Mouse (Mus musculus): ENCODE measurements at regions not wholly inside any gene's neighbourhood (a gene's known extent, or its start where the extent isn't known, plus 50 kb on each side); places are given as distances from the start of the nearest gene placed in this dataset.

GRCm38 (mm10) chr15:68582177-68582576 lies 2081.5 kb upstream of the Lrrc6 start:
- no peak overlapping the region for H3K4me3 ChIP-seq (replicated peaks; ENCODE audit: extremely low read depth, low read depth, low read length)
- TF ChIP-seq CTCF (IDR thresholded peaks at IDR 0.05; ENCODE audit: insufficient read depth, low read length) (no peak), POLR2A (IDR thresholded peaks at IDR 0.05; ENCODE audit: borderline replicate concordance, extremely low read depth, low read depth, low read length) (no peak)
- no peaks in the 10 kb centered on the region for H3K4me1 ChIP-seq (ENCODE audit: control insufficient read depth, insufficient read depth, low read length)
- 74% methylated on average over 4 of the region's 4 CpGs for WGBS
- DNase-seq: no peak

- WGBS: 94% methylated on average over 2 of the region's 2 CpGs
- no peaks in the 10 kb centered on the region for H3K4me1 ChIP-seq (ENCODE audit: control insufficient read depth, insufficient read depth, low read length)
Measured at GRCm38 (mm10) chr15:68579486-68579885, 2078.8 kb upstream of the Lrrc6 start.

GRCm38 (mm10) chr15:68560654-68561053 lies 2059.9 kb upstream of the Lrrc6 start:
- no peak for DNase-seq
- TF ChIP-seq CTCF (IDR thresholded peaks at IDR 0.05; ENCODE audit: insufficient read depth, low read length) (no peak), POLR2A (IDR thresholded peaks at IDR 0.05; ENCODE audit: borderline replicate concordance, extremely low read depth, low read depth, low read length) (no peak)
- WGBS: 68% methylated on average over 3 of the region's 3 CpGs
- no peaks in the 10 kb centered on the region for H3K4me1 ChIP-seq (ENCODE audit: control insufficient read depth, insufficient read depth, low read length)
- H3K4me3 ChIP-seq (replicated peaks; ENCODE audit: extremely low read depth, low read depth, low read length): no peak overlapping the region

More at GRCm38 (mm10) chr15:68579486-68579885, 2078.8 kb upstream of the Lrrc6 start:
- no peak for TF ChIP-seq POLR2A (IDR thresholded peaks at IDR 0.05; ENCODE audit: borderline replicate concordance, extremely low read depth, low read depth, low read length)
- no peak for TF ChIP-seq CTCF (IDR thresholded peaks at IDR 0.05; ENCODE audit: insufficient read depth, low read length)
- no peak for DNase-seq
- H3K4me3 ChIP-seq (replicated peaks; ENCODE audit: extremely low read depth, low read depth, low read length): no peak overlapping the region

GRCm38 (mm10) chr15:68556133-68556532 lies 2055.4 kb upstream of the Lrrc6 start:
- DNase-seq: no peak
- H3K4me1 ChIP-seq (ENCODE audit: control insufficient read depth, insufficient read depth, low read length): no peaks in the 10 kb centered on the region
- H3K4me3 ChIP-seq (replicated peaks; ENCODE audit: extremely low read depth, low read depth, low read length): no peak overlapping the region
- 70% methylated on average over 7 of the region's 7 CpGs for WGBS
- no peak for TF ChIP-seq POLR2A (IDR thresholded peaks at IDR 0.05; ENCODE audit: borderline replicate concordance, extremely low read depth, low read depth, low read length)
- TF ChIP-seq CTCF (IDR thresholded peaks at IDR 0.05; ENCODE audit: insufficient read depth, low read length): no peak

- no peak overlapping the region for H3K4me3 ChIP-seq (replicated peaks; ENCODE audit: extremely low read depth, low read depth, low read length)
- WGBS: 73% methylated on average over 4 of the region's 4 CpGs
- H3K4me1 ChIP-seq (ENCODE audit: control insufficient read depth, insufficient read depth, low read length): no peaks in the 10 kb centered on the region
- no peak for DNase-seq
- TF ChIP-seq CTCF (IDR thresholded peaks at IDR 0.05; ENCODE audit: insufficient read depth, low read length) (no peak), POLR2A (IDR thresholded peaks at IDR 0.05; ENCODE audit: borderline replicate concordance, extremely low read depth, low read depth, low read length) (no peak)
Measured at GRCm38 (mm10) chr15:68536055-68536325, 2035.3 kb upstream of the Lrrc6 start.

GRCm38 (mm10) chr15:68535297-68536054 lies 2034.8 kb upstream of the Lrrc6 start:
- 75% methylated on average over 10 of the region's 10 CpGs for WGBS
- Histone ChIP-seq H3K4me1 (ENCODE audit: control insufficient read depth, insufficient read depth, low read length) (no peaks in the 10 kb centered on the region), H3K4me3 (replicated peaks; ENCODE audit: extremely low read depth, low read depth, low read length) (no peak overlapping the region)
- no peak for DNase-seq
- TF ChIP-seq POLR2A (IDR thresholded peaks at IDR 0.05; ENCODE audit: borderline replicate concordance, extremely low read depth, low read depth, low read length) (no peak), CTCF (IDR thresholded peaks at IDR 0.05; ENCODE audit: insufficient read depth, low read length) (no peak)

GRCm38 (mm10) chr15:68520759-68521158 lies 2020.0 kb upstream of the Lrrc6 start:
- DNase-seq: no peak
- WGBS: 69% methylated on average over 2 of the region's 2 CpGs
- Histone ChIP-seq H3K4me3 (replicated peaks; ENCODE audit: extremely low read depth, low read depth, low read length) (no peak overlapping the region), H3K4me1 (ENCODE audit: control insufficient read depth, insufficient read depth, low read length) (no peaks in the 10 kb centered on the region)
- TF ChIP-seq CTCF (IDR thresholded peaks at IDR 0.05; ENCODE audit: insufficient read depth, low read length) (no peak), POLR2A (IDR thresholded peaks at IDR 0.05; ENCODE audit: borderline replicate concordance, extremely low read depth, low read depth, low read length) (no peak)

- 60% methylated on average over 2 of the region's 2 CpGs for WGBS
- no peak for DNase-seq
- H3K4me3 ChIP-seq (replicated peaks; ENCODE audit: extremely low read depth, low read depth, low read length): no peak overlapping the region
- no peak for TF ChIP-seq POLR2A (IDR thresholded peaks at IDR 0.05; ENCODE audit: borderline replicate concordance, extremely low read depth, low read depth, low read length)
- TF ChIP-seq CTCF (IDR thresholded peaks at IDR 0.05; ENCODE audit: insufficient read depth, low read length): no peak
- H3K4me1 ChIP-seq (ENCODE audit: control insufficient read depth, insufficient read depth, low read length): no peaks in the 10 kb centered on the region
Measured at GRCm38 (mm10) chr15:68512431-68512830, 2011.7 kb upstream of the Lrrc6 start.

GRCm38 (mm10) chr15:68508190-68508589 lies 2007.5 kb upstream of the Lrrc6 start:
- 81% methylated on average over 5 of the region's 5 CpGs for WGBS
- Histone ChIP-seq H3K4me1 (ENCODE audit: control insufficient read depth, insufficient read depth, low read length) (no peaks in the 10 kb centered on the region), H3K4me3 (replicated peaks; ENCODE audit: extremely low read depth, low read depth, low read length) (no peak overlapping the region)
- DNase-seq: no peak
- TF ChIP-seq CTCF (IDR thresholded peaks at IDR 0.05; ENCODE audit: insufficient read depth, low read length) (no peak), POLR2A (IDR thresholded peaks at IDR 0.05; ENCODE audit: borderline replicate concordance, extremely low read depth, low read depth, low read length) (no peak)

- DNase-seq: no peak
- Histone ChIP-seq H3K4me3 (replicated peaks; ENCODE audit: extremely low read depth, low read depth, low read length) (no peak overlapping the region), H3K4me1 (ENCODE audit: control insufficient read depth, insufficient read depth, low read length) (no peaks in the 10 kb centered on the region)
- TF ChIP-seq CTCF (IDR thresholded peaks at IDR 0.05; ENCODE audit: insufficient read depth, low read length): no peak
- no peak for TF ChIP-seq POLR2A (IDR thresholded peaks at IDR 0.05; ENCODE audit: borderline replicate concordance, extremely low read depth, low read depth, low read length)
- WGBS: 63% methylated on average over 2 of the region's 2 CpGs
Measured at GRCm38 (mm10) chr15:68506093-68506492, 2005.4 kb upstream of the Lrrc6 start.

Data from lung, adult 2 months (tissue).